Mouse (Mus musculus) ES-CJ7 (cell line): ENCODE measurements at regions not wholly inside any gene's neighbourhood (a gene's known extent, or its start where the extent isn't known, plus 50 kb on each side); places are given as distances from the start of the nearest gene placed in this dataset.

Experiments
- DNase-seq: peaks from one replicate; pipeline ENCODE4 v3.0.0; 2011; ENCODE audit warnings: low read depth, low spot score

GRCm38 (mm10) chr3:150109561-150109960, 1119.2 kb upstream of the Adgrl2 start:
- no peak for DNase-seq

- DNase-seq, result no peak
Observed at GRCm38 (mm10) chr3:150112231-150112630, 1121.9 kb upstream of the Adgrl2 start.

GRCm38 (mm10) chr3:150119866-150120265, 1129.5 kb upstream of the Adgrl2 start:
- no peak for DNase-seq

- no peak for DNase-seq
Observed at GRCm38 (mm10) chr3:150146635-150147034, 1156.3 kb upstream of the Adgrl2 start.

GRCm38 (mm10) chr3:150151152-150151822, 1160.9 kb upstream of the Adgrl2 start:
- no peak for DNase-seq

- no peak for DNase-seq
Observed at GRCm38 (mm10) chr3:150151823-150152158, 1161.4 kb upstream of the Adgrl2 start.

- no peak for DNase-seq
Observed at GRCm38 (mm10) chr3:150152893-150153292, 1162.5 kb upstream of the Adgrl2 start.

GRCm38 (mm10) chr3:150185807-150186206, 1195.5 kb upstream of the Adgrl2 start:
- DNase-seq, result no peak

GRCm38 (mm10) chr3:150193132-150193531, 1202.8 kb upstream of the Adgrl2 start:
- no peak for DNase-seq

GRCm38 (mm10) chr3:150198492-150198891, 1208.1 kb upstream of the Adgrl2 start:
- DNase-seq, result no peak

- DNase-seq, result no peak
Observed at GRCm38 (mm10) chr3:150205902-150206301, 1215.5 kb upstream of the Adgrl2 start.

- no peak for DNase-seq
Observed at GRCm38 (mm10) chr3:150233279-150233678, 1204.4 kb upstream of the Adgrl4 start.

- no peak for DNase-seq
Observed at GRCm38 (mm10) chr3:150236946-150237600, 1200.6 kb upstream of the Adgrl4 start.

- DNase-seq, result no peak
Observed at GRCm38 (mm10) chr3:150275038-150275437, 1162.6 kb upstream of the Adgrl4 start.

GRCm38 (mm10) chr3:150296057-150296710, 1141.5 kb upstream of the Adgrl4 start:
- no peak for DNase-seq

- DNase-seq, result no peak
Observed at GRCm38 (mm10) chr3:150328811-150329210, 1108.9 kb upstream of the Adgrl4 start.

GRCm38 (mm10) chr3:150352139-150352725, 1085.5 kb upstream of the Adgrl4 start:
- DNase-seq, result no peak

GRCm38 (mm10) chr3:150365766-150366165, 1071.9 kb upstream of the Adgrl4 start:
- DNase-seq, result no peak

GRCm38 (mm10) chr3:150384996-150385627, 1052.6 kb upstream of the Adgrl4 start:
- peak; percentile 38 for DNase-seq

- no peak for DNase-seq
Observed at GRCm38 (mm10) chr3:150401694-150402301, 1035.9 kb upstream of the Adgrl4 start.

GRCm38 (mm10) chr3:150406086-150406485, 1031.6 kb upstream of the Adgrl4 start:
- no peak for DNase-seq

- DNase-seq, result no peak
Observed at GRCm38 (mm10) chr3:150415277-150415676, 1022.4 kb upstream of the Adgrl4 start.
